Mouse (Mus musculus): Measurements from ENCODE around the gene Flywch2.
A peak's percentile ranks its signal among the peaks of the same experiment; 100 is the strongest.
"Not testable (repeated sequence)": the region's sequence is repeated elsewhere in the genome, so short reads cannot be mapped to it uniquely, and the experiment has no call there.

Flywch2 gene

GRCm38 (mm10) chr17:23790269-23791078, 4.6 kb upstream of the Flywch2 start, which contains the start of gene Srrm2:
Gene Srrm2 (plus strand): TSS chr17:23790532.
- DNase-seq: peak; percentile 21 to 26

DNA sequence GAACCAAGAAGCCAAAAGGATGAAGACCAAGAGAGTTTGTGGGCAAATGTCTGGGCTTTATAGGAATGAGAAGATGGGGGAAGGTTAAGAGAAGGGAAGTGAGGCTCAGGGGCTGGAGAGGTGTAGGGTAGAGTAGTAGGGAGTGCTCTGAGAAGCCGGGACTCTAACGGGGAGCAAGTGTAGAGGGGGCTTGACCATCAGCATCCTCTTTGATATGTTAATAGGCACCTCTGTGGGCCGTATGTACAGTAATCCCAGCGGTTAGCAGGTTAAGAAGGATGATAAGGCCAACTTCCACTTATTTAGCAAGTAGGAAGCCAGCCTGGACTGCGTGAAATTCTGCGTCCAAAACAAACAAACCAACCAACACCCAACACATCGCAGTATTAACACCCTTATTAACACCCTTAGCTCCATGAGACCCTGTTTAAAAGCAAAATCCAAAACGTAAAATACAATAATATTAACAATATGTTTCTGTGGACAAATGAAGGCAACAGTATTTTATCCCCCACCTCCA, 3.9 kb upstream of the Flywch2 start:
- DNase-seq: no peak

DNA sequence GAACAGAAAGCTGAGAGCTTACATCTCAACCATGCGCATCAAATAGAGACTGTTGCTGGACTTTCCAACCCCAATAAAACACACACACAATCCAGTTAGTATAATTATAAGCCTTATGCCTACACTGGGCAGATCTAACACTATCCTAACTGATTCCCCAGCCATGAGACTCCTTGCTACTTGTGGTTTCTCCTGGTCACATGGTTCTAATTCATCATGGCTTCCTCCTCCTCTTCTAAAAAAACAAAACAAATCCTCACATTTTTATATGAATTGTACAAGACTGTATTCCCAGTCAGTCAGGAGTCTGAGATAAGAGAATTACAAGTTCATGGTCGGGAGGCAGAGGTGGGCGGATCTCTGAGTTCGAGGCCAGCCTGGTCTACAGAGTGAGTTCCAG, 3.1 kb upstream of the Flywch2 start:
- DNase-seq: no peak

- no peak for DNase-seq
Observed at GRCm38 (mm10) chr17:23786510-23786931, 640 bp upstream of the Flywch2 start.

- DNase-seq: no peak
Observed at GRCm38 (mm10) chr17:23783352-23783751, 2.5 kb downstream of the Flywch2 start.

DNA sequence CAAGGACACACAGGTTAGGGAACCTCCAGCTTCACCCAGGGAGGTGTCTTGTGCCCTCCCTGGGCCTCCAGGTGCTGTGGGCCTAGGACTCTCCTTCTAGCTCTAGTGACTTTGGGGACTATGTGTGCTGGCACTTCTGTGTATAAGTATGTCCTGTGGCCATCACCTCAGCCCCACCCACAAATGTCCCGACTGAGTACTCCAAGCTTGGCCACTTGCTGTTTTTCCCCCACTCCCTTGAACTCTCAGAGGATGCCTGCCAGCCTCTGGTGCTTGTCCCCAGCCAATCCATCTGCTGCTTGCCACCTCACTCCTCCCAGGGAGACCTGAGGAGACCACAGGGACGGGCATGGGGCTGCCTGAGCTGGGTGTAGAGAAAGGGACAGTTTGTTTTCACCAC, 7.4 kb downstream of the Flywch2 start:
- DNase-seq: no peak

DNA sequence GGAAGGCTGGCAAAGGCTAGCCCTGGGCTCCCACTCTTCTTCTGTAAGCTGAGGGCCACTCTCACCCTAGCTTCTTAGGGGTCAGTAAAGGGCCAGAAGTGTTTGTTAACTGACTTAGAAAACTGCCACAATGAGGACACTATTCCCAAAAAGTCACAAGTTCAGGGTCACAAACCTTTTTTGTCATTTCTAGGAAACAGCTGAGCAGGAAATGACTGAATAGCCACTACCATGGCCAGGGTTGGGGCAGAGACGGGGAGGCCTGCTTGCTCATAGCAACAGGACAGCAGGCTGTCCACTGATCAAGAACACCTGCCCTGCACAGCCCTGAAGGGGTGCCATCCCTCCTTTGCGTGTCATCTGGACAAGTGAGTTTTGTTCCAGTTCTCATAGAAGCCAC, 8.7 kb downstream of the Flywch2 start:
- DNase-seq: no peak

DNA sequence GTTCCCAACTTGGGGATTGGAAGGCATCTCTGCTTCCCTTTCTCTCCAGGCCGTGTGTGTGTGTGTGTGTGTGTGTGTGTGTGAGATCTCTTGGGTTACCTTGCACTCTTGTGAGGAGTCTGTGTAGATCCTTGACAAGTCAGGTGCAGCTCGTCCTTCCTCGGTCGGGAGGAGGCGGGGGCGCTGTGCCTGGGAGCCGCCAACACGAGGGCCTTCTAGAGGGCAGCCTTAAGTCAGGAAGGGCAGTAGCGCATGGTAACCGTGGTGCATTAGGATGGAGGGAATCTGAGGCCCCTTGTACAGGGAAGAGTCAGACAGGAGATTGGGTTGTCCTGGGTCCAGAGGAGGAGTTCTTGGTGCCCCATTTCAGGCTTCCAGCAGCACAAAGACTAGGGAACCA, 9.7 kb downstream of the Flywch2 start:
- no peak for DNase-seq

GRCm38 (mm10) chr17:23774090-23774489, 11.8 kb downstream of the Flywch2 start:
- peak; percentile 70 to 72 for DNase-seq

- DNase-seq: no peak
Observed at GRCm38 (mm10) chr17:23773676-23774075, 12.2 kb downstream of the Flywch2 start.

- not testable (repeated sequence) for DNase-seq
Observed at GRCm38 (mm10) chr17:23772219-23772556, 13.7 kb downstream of the Flywch2 start.

DNA sequence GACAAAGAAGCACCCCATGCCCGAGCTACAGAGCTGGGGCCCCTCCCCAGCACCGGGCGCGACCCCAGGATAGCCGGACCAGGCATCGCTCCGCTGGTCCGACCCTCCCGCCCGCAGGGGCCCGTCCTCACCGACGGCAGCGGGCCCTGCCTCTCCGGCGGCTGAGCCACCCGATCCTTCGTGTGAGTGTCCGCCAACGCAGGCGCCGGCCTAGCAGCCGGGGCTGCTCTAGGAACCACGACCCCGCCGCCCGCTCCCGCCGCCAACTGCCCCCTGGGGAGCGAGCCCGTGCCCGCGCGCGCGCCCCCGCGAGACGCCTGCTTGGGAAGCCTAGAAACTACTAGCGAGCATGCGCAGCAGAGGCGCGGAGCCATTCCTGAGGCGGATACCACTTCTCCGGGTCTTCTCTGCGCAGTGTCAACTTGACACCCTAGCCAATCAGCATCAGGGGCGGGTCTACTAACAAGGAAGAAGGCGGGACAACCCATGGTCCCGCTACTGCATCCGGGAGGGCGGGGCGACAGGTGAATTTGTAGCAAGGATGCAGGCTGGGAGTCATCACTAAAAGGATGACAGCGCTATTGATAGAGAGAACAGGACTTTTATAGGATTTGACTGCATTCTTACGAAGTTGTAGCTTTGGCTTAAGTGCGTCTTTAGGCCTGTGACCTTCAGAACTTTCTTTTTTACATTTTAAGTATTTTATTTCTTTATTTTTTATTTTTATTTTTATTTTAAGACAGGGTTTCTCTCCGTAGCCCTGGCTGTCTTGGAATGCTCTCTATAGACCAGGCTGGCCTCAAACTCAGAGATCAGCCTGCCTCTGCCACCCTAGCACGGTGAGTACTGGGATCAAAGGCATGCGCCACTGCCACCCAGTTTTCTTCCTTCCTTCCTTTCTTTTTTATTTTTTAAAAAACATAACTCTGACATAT, 14.3 kb downstream of the Flywch2 start, which contains the start of gene Flywch1:
Flywch1 (minus strand) TSS at position 319 of the 935 bp plus-strand sequence.
- DNase-seq: peak; percentile 97 to 98

- DNase-seq: no peak
Observed at GRCm38 (mm10) chr17:23770896-23771283, 15.0 kb downstream of the Flywch2 start.

DNA sequence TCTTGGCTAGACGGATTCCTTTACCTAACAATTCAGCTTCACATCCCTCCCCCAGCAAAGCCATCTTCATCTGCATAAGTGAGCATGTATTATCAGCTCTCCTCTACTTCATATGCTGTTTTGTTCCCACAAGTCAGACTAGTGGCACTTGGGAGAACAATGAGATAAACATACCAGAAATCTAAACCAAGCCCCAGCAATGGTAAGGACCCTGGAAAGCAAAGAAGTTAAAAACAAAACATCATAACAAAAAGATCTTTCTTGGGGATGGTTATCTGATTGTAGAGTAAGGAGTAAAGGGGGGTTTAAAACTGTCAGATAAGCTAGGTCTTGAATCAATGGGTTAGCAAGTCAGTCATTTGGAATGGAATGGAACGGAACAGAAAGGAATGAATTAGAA, 15.4 kb downstream of the Flywch2 start:
- DNase-seq: no peak

- no peak for DNase-seq
Observed at GRCm38 (mm10) chr17:23762976-23763375, 22.9 kb downstream of the Flywch2 start.

DNA sequence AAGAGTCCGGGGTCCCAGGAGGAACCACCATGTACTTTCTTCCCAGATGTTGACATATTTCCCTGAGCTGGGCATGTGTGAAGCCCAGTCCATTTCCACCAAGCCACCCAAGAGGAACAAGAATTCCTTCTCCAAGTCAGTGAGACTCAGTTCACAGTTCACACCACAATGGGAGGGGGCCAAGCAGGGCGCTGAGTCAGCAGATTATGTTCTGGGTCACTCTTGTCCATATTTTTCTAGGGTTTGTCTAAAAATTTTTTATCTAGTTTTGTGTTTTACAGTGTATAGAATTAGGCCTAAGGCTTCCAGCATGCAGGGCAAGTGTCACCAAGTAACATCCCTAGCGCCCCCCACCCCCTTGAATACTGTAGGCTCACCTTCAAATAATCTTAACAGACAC, 24.7 kb downstream of the Flywch2 start:
- DNase-seq: no peak

- DNase-seq: no peak
Observed at GRCm38 (mm10) chr17:23760231-23760630, 25.6 kb downstream of the Flywch2 start.

GRCm38 (mm10) chr17:23758801-23759200, 27.1 kb downstream of the Flywch2 start:
- no peak for DNase-seq

GRCm38 (mm10) chr17:23757581-23757980, 28.3 kb downstream of the Flywch2 start:
- no peak for DNase-seq

DNA sequence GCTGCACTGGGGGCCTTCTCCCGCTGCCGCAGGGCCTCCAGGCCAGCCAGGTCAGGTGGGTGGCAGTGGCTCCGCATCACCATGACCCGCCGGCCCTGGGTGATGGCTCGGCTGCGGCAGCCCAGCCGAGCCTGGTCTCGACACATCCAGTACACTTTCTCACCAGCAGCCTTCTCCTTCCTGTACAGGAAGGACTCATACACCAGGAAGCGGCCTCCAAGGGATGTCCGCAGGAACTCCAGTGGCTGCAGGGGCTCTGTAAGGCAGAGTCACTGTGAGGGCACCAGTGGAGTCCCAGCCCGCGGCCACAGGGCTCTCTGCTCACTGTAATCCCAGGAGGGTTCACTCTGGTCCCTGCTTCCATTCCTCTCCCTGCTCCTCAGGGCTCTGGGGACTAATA, 30.2 kb downstream of the Flywch2 start:
- DNase-seq: no peak

- DNase-seq: no peak
Observed at GRCm38 (mm10) chr17:23749400-23750191, 36.3 kb downstream of the Flywch2 start.

DNA sequence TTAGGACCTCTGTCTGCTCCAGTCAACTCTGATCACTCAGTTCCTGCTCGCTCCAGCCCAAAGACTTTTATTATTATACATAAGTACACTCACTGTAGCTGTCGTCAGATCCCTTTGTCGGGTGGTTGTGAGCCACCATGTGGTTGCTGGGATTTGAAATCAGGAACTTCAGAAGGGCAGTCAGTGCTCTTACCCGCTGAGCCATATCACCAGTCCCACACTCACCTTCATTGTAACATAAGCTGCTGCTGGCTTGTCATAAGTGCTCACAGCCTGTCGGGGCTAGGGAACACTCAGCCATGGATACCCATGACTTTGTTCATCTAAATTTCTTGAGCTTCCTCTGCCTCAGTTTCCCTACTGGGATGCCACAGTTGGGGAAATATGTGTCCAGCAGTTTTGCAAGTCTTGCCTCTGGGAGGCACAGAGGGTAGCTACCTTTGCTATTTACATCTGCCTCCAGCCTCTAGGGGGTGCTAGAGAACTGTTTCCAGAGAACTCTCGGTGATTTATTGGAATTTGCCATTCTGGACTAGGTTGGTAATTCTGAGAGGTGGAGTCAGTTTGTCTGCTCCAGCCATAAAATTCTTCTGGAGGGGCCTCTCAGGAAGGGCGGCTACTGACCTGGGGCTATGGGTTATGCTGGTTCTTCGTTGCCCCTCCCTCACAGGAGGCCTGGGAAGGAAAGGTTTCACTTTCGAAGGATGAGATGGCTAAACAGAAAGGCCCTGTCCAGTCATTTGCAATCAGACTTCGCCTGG, 37.1 kb downstream of the Flywch2 start:
- peak in 1 of 2 experiments; percentile 46 for DNase-seq

All from thymus, adult 18-20 months (tissue).